Mouse (Mus musculus): ENCODE data around the gene Gmppa.

The Gmppa gene

GRCm38 (mm10) chr1:75487405-75488161 lies 51.9 kb downstream of the Gmppa start:
- DNase-seq (ENCODE audit: low spot score), result peak; percentile 5

- DNase-seq (ENCODE audit: low spot score), result no peak
Observed at GRCm38 (mm10) chr1:75490785-75491551, 55.2 kb downstream of the Gmppa start.

GRCm38 (mm10) chr1:75492579-75493170 lies 56.9 kb downstream of the Gmppa start:
- no peak for DNase-seq (ENCODE audit: low spot score)

Data from spleen, adult 12 weeks (tissue).